Mouse (Mus musculus): ENCODE results near the gene Edem1. TPM values are rescaled to one million over a fixed set of nuclear protein-coding genes. Genes with fewer than 3 reads are reported as not detected.

Edem1 gene
- polyA plus RNA-seq, 1 experiment = 18.4 TPM

- H3K27ac ChIP-seq (ENCODE audit: insufficient read depth, low read depth, low read length) = peak overlapping the region; percentile 0; the same call in 1 of the 2 replicates
- no peaks in the 10 kb centered on the region for H3K27me3 ChIP-seq (replicated peaks; ENCODE audit: control insufficient read depth, insufficient read depth, low read length)
- DNase-seq = peak; percentile 84
- WGBS = 8% methylated on average over 22 of the region's 22 CpGs
- peaks cover 13% of the 10 kb centered on the region; the same call in 1 of the 2 replicates for H3K4me1 ChIP-seq (ENCODE audit: control insufficient read depth, insufficient read depth, low read length)
- H3K36me3 ChIP-seq (ENCODE audit: control insufficient read depth, insufficient read depth, low read length) = no peaks in the 10 kb centered on the region
- TF ChIP-seq POLR2A (IDR thresholded peaks at IDR 0.05; ENCODE audit: low read depth, low read length) (no peak), CTCF (conservative IDR thresholded peaks at IDR 0.05; ENCODE audit: insufficient read depth, insufficient read length, low read depth, low read length) (no peak)
- peak overlapping the region; percentile 89 for H3K4me3 ChIP-seq (ENCODE audit: insufficient read depth, low read depth, low read length)
These were observed 1.2 kb downstream of the Edem1 start for GRCm38 (mm10) chr6:108829386-108830370.

- no peak for DNase-seq
- Histone ChIP-seq H3K4me3 (ENCODE audit: insufficient read depth, low read depth, low read length) (no peak overlapping the region), H3K4me1 (ENCODE audit: control insufficient read depth, insufficient read depth, low read length) (peaks cover 14% of the 10 kb centered on the region), H3K36me3 (ENCODE audit: control insufficient read depth, insufficient read depth, low read length) (no peaks in the 10 kb centered on the region), H3K27ac (ENCODE audit: insufficient read depth, low read depth, low read length) (no peak overlapping the region), H3K27me3 (replicated peaks; ENCODE audit: control insufficient read depth, insufficient read depth, low read length) (no peaks in the 10 kb centered on the region)
- TF ChIP-seq CTCF (conservative IDR thresholded peaks at IDR 0.05; ENCODE audit: insufficient read depth, insufficient read length, low read depth, low read length) = no peak
- TF ChIP-seq POLR2A (IDR thresholded peaks at IDR 0.05; ENCODE audit: low read depth, low read length) = no peak
- WGBS = 74% methylated on average over 1 of the region's 1 CpGs
These were observed 3.7 kb downstream of the Edem1 start for GRCm38 (mm10) chr6:108832170-108832569.

DNA sequence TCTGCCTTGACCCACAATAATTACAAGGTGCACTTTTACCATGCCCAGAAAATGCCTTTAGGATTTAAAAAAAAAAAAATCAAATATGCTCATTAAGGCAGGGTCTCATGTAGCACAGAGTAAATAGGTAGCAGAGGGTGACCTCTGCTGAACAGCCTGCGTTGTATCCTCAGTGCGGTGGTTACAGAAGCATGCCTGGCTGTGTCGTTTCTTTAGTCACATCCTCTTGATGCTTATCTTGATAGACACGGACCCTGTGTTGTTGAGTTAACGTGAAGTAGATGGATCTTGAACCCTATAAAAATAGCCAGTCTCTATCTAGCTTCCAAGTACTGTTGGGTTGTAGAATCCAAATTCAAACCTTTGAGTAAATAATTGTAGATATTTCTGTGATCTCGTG, 4.5 kb downstream of the Edem1 start:
- 59% methylated on average over 6 of the region's 6 CpGs for WGBS

DNA sequence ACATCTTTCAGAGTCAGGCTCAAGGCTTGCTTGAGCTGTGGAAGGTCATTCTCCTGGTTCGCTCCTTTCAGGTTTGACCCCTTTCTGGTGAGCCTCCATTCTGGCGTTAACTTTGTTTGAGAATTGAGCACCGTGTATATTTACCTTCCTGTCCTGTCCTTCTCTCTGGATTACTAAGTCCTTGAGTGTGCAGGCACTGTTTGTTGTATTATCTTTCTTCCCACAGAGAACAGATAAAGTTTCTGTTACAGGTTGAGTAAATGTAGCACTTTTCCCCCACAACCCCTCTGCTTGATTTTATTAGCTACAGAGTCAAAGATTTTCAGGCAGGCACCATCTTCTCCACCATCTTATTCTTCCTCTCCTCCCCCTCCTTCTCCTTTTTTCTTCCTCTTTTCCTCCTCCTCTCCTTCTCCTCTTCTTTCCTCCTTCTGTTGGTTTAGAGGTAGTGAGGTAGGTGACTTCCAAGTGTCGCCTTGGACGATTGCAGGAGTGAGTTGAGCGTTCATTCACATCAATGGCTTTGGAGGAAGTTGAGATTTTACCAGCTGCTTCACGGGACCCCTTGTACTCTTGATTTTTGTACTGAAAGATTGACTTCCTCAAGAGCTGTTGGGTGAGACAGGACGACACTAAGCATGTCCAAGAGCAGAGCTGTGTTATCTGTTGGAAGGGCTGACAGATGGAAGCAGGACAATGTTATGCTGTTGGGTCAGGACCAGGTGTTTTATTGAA, 5.7 kb downstream of the Edem1 start:
- peaks cover 14% of the 10 kb centered on the region for H3K4me1 ChIP-seq (ENCODE audit: control insufficient read depth, insufficient read depth, low read length)
- no peak overlapping the region for H3K4me3 ChIP-seq (ENCODE audit: insufficient read depth, low read depth, low read length)
- no peak overlapping the region for H3K27ac ChIP-seq (ENCODE audit: insufficient read depth, low read depth, low read length)
- H3K36me3 ChIP-seq (ENCODE audit: control insufficient read depth, insufficient read depth, low read length) = 0 out of 2 replicates have a peak, but pooled peaks cover 1% of the 10 kb centered on the region
- 79% methylated on average over 8 of the region's 8 CpGs for WGBS
- no peak for DNase-seq
- no peaks in the 10 kb centered on the region for H3K27me3 ChIP-seq (replicated peaks; ENCODE audit: control insufficient read depth, insufficient read depth, low read length)
- TF ChIP-seq CTCF (conservative IDR thresholded peaks at IDR 0.05; ENCODE audit: insufficient read depth, insufficient read length, low read depth, low read length) (no peak), POLR2A (IDR thresholded peaks at IDR 0.05; ENCODE audit: low read depth, low read length) (no peak)

More for the DNA sequence above, 4.5 kb downstream of the Edem1 start:
- no peak overlapping the region for H3K27ac ChIP-seq (ENCODE audit: insufficient read depth, low read depth, low read length)
- 0 out of 2 replicates have a peak, but pooled peaks cover 1% of the 10 kb centered on the region for H3K36me3 ChIP-seq (ENCODE audit: control insufficient read depth, insufficient read depth, low read length)
- no peaks in the 10 kb centered on the region for H3K27me3 ChIP-seq (replicated peaks; ENCODE audit: control insufficient read depth, insufficient read depth, low read length)
- H3K4me3 ChIP-seq (ENCODE audit: insufficient read depth, low read depth, low read length) = no peak overlapping the region
- DNase-seq = no peak
- no peak for TF ChIP-seq POLR2A (IDR thresholded peaks at IDR 0.05; ENCODE audit: low read depth, low read length)
- no peak for TF ChIP-seq CTCF (conservative IDR thresholded peaks at IDR 0.05; ENCODE audit: insufficient read depth, insufficient read length, low read depth, low read length)
- H3K4me1 ChIP-seq (ENCODE audit: control insufficient read depth, insufficient read depth, low read length) = peaks cover 14% of the 10 kb centered on the region

DNA sequence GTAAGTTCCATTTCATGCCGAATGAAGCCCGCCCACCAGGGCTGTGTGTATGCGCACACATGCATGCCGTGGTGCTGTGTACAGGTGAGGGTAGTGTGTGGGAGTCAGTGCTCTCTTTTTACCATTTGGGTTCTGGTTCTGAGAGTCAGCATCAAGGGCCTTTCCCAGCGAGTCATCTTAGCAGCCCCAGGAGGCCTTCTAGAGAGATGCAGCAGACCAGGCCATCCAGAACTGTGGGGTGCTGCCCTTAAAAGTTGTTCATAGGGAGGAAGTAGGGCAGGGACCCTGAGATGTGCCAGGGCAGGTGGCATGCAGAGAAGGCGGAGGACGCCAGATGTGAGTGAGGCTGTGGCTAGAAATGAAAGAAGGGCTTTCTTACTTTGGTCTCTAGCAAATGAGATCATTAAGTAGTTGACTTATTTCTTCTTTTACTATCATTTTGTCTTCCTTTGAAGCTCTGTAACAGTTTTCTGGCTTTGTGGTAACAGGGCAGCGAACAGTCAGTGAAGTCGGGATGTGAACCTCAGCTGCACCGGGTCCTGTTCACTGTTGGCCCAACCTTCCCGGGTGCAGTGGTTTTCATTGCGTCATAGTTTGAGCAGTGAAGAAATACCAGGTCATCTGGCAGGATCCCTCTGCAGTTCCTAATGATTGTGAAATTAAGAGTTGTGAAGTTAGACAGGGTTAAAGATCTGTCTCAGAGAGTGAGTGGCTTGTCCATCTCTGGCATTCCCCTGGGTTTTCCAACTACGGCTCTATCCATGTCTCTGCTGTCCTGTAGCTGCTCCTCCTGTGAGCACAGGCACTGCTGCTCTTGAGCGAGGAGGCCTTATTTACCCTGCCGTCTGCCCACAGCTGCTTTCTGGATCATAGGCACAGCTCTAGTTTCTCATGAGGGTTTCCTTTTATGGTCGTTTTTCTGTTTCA, 7.6 kb downstream of the Edem1 start:
- no peak overlapping the region for H3K27ac ChIP-seq (ENCODE audit: insufficient read depth, low read depth, low read length)
- H3K4me1 ChIP-seq (ENCODE audit: control insufficient read depth, insufficient read depth, low read length) = peaks cover 7% of the 10 kb centered on the region
- peak; percentile 47 for DNase-seq
- H3K27me3 ChIP-seq (replicated peaks; ENCODE audit: control insufficient read depth, insufficient read depth, low read length) = no peaks in the 10 kb centered on the region
- H3K4me3 ChIP-seq (ENCODE audit: insufficient read depth, low read depth, low read length) = no peak overlapping the region
- H3K36me3 ChIP-seq (ENCODE audit: control insufficient read depth, insufficient read depth, low read length) = peaks cover 5% of the 10 kb centered on the region
- no peak for TF ChIP-seq CTCF (conservative IDR thresholded peaks at IDR 0.05; ENCODE audit: insufficient read depth, insufficient read length, low read depth, low read length)
- no peak for TF ChIP-seq POLR2A (IDR thresholded peaks at IDR 0.05; ENCODE audit: low read depth, low read length)
- 74% methylated on average over 16 of the region's 16 CpGs for WGBS

DNA sequence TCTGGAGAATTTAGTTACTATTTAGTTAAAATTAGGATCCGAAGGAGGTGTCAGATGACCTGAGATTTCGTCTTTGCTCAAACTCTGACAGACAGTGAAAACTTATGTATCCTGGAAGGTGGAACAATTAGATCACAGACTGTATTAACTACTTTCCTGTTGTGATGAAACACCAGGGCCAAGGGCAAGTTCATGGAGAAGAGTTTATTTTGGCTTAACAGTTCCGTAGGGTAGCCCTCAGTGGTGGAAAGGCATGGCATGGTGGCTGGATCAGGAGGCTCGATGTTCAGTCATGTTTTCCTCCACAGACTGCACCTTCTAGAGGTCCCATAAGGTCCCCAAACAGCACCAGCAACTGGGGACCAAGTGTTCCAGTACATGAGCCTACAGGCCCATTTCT, 8.6 kb downstream of the Edem1 start:
- WGBS = 80% methylated on average over 4 of the region's 4 CpGs
- Histone ChIP-seq H3K4me1 (ENCODE audit: control insufficient read depth, insufficient read depth, low read length) (peaks cover 5% of the 10 kb centered on the region), H3K36me3 (ENCODE audit: control insufficient read depth, insufficient read depth, low read length) (peaks cover 5% of the 10 kb centered on the region), H3K27me3 (replicated peaks; ENCODE audit: control insufficient read depth, insufficient read depth, low read length) (no peaks in the 10 kb centered on the region), H3K27ac (ENCODE audit: insufficient read depth, low read depth, low read length) (no peak overlapping the region), H3K4me3 (ENCODE audit: insufficient read depth, low read depth, low read length) (no peak overlapping the region)
- no peak for TF ChIP-seq POLR2A (IDR thresholded peaks at IDR 0.05; ENCODE audit: low read depth, low read length)
- TF ChIP-seq CTCF (conservative IDR thresholded peaks at IDR 0.05; ENCODE audit: insufficient read depth, insufficient read length, low read depth, low read length) = no peak
- DNase-seq = no peak
